Mouse (Mus musculus) myocyte (in vitro differentiated cells): Measurements from ENCODE around the gene Ablim1. TPM values are rescaled to one million over a fixed set of nuclear protein-coding genes. Genes with fewer than 3 reads are reported as not detected.

ENCODE experiments used
- H3K27me3 ChIP-seq: one replicate; pipeline ENCODE4 v1.6.1; 2011; ENCODE audit not compliant: control insufficient read depth, insufficient read depth, insufficient read length
- H3K36me3 ChIP-seq: one replicate; pipeline ENCODE4 v1.6.1; 2011; ENCODE audit not compliant: control insufficient read depth, insufficient read depth
- H3K4me2 ChIP-seq: one replicate; pipeline ENCODE4 v1.6.1; 2011; ENCODE audit warnings: low read depth, control low read depth
- H3K4me3 ChIP-seq: one replicate; pipeline ENCODE4 v1.5.1; 2011; ENCODE audit warnings: mild to moderate bottlenecking, control low read depth, moderate library complexity
- H3K79me2 ChIP-seq: one replicate; pipeline ENCODE4 v1.6.1; 2011; ENCODE audit not compliant: control insufficient read depth, insufficient read depth
- H3ac ChIP-seq: one replicate; pipeline ENCODE4 v1.6.1; 2011; ENCODE audit not compliant: control insufficient read depth, insufficient read length
- CEBPB ChIP-seq: IDR thresholded peaks from 2 replicates; pipeline ENCODE4 v1.6.1; 2011; ENCODE audit warnings: mild to moderate bottlenecking, moderate library complexity; ENCODE audit not compliant: poor library complexity, insufficient read depth, severe bottlenecking
- E2F4 ChIP-seq: IDR thresholded peaks from one replicate; pipeline ENCODE4 v1.6.1; 2011; ENCODE audit warnings: mild to moderate bottlenecking, control low read depth, moderate library complexity; ENCODE audit not compliant: insufficient read depth
- MAX ChIP-seq: IDR thresholded peaks from one replicate; pipeline ENCODE4 v1.6.1; 2011; ENCODE audit warnings: low read depth, mild to moderate bottlenecking, control low read depth
- MYOD1 ChIP-seq, 3 experiments: IDR thresholded peaks; one replicate each; pipeline ENCODE4 v1.6.1; 2011; ENCODE audit warnings: control low read depth in 2 of 3, low read depth in 2 of 3, mild to moderate bottlenecking in 2 of 3, moderate library complexity in 1 of 3; ENCODE audit not compliant: insufficient read length in 2 of 3, control insufficient read depth in 1 of 3
- MYOG ChIP-seq, 3 experiments: IDR thresholded peaks; one replicate each; pipeline ENCODE4 v1.6.1; 2011; ENCODE audit warnings: control low read depth in 2 of 3, low read depth in 2 of 3, mild to moderate bottlenecking in 2 of 3; ENCODE audit not compliant: insufficient read length in 2 of 3, control insufficient read depth in 1 of 3, insufficient read depth in 1 of 3
- POLR2A ChIP-seq: IDR thresholded peaks from one replicate; pipeline ENCODE4 v1.6.1; 2011; ENCODE audit warnings: low read depth, mild to moderate bottlenecking, control low read depth, moderate library complexity; ENCODE audit not compliant: insufficient read length
- POLR2AphosphoS2 ChIP-seq: IDR thresholded peaks from one replicate; pipeline ENCODE4 v1.6.1; 2011; ENCODE audit warnings: low read depth, control low read depth; ENCODE audit not compliant: insufficient read length
- REST ChIP-seq: IDR thresholded peaks from one replicate; pipeline ENCODE4 v1.6.1; 2011; ENCODE audit warnings: mild to moderate bottlenecking, control low read depth, moderate library complexity; ENCODE audit not compliant: insufficient read depth, insufficient read length
- SRF ChIP-seq: IDR thresholded peaks from one replicate; pipeline ENCODE4 v1.6.1; 2011; ENCODE audit warnings: low read depth; ENCODE audit not compliant: control insufficient read depth, insufficient read length
- TCF12 ChIP-seq: IDR thresholded peaks from one replicate; pipeline ENCODE4 v1.6.1; 2011; ENCODE audit warnings: mild to moderate bottlenecking, control low read depth; ENCODE audit not compliant: poor library complexity, insufficient read depth, severe bottlenecking
- TCF3 ChIP-seq: IDR thresholded peaks from one replicate; pipeline ENCODE4 v1.6.1; 2011; ENCODE audit warnings: low read depth, control low read depth; ENCODE audit not compliant: insufficient read length
- USF1 ChIP-seq: IDR thresholded peaks from one replicate; pipeline ENCODE4 v1.6.1; 2011; ENCODE audit warnings: low read depth, mild to moderate bottlenecking, control low read depth, moderate library complexity
- polyA plus RNA-seq: library from polyadenylated mRNA; unstranded; fragments of >200 nt; fragmentation: generic; extraction: Trizol; gene quantifications from one replicate; pipeline ENCODE4 v1.2.1, GENCODE M21; 2012; ENCODE audit warnings: missing spikeins

The Ablim1 gene
- polyA plus RNA-seq, 1 experiment = 29.9 TPM

DNA sequence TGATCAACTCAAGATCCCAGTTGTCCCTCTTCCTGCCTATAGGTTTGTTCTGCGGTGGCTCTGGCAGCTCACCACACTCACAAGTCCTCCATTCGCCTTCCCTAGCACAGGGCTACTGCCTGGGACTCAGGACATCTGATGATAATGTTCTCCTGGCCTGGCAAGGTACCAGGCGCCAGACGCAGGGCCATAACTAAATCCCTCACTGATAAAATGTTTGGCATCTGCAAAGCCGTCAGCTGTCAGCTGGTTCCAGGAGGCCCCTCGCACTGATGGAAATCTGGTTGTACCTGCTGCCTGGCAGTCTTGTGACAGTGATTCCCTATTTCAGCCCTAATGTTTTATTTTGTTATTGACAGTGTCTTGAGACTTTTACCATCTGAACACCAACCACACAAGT lies 74.5 kb downstream of the Ablim1 start:
- H3K4me3 ChIP-seq = no peak overlapping the region
- H3K79me2 ChIP-seq = no peaks in the 10 kb centered on the region
- H3K27me3 ChIP-seq = no peaks in the 10 kb centered on the region
- no peaks in the 10 kb centered on the region for H3K36me3 ChIP-seq
- TF ChIP-seq CEBPB = no peak
- no peak for TF ChIP-seq SRF
- peak; percentile 30 for TF ChIP-seq TCF12
- TF ChIP-seq MAX = no peak
- TF ChIP-seq TCF3 = no peak
- no peak for TF ChIP-seq REST
- TF ChIP-seq MYOD1 (IDR thresholded peaks at IDR 0.05; ENCODE audit: control insufficient read depth in 1 of 3, insufficient read length in 2 of 3, low read depth in 2 of 3) = peak in 1 of 3 experiments; percentile 61
- TF ChIP-seq E2F4 = no peak
- TF ChIP-seq POLR2A = no peak
- TF ChIP-seq POLR2AphosphoS2 = no peak
- TF ChIP-seq MYOG (IDR thresholded peaks at IDR 0.05; ENCODE audit: control insufficient read depth in 1 of 3, insufficient read depth in 1 of 3, insufficient read length in 2 of 3, low read depth in 2 of 3) = peak in 1 of 3 experiments; percentile 79
- no peak for TF ChIP-seq USF1
- H3ac ChIP-seq = no peak overlapping the region
- H3K4me2 ChIP-seq = no peak overlapping the region

DNA sequence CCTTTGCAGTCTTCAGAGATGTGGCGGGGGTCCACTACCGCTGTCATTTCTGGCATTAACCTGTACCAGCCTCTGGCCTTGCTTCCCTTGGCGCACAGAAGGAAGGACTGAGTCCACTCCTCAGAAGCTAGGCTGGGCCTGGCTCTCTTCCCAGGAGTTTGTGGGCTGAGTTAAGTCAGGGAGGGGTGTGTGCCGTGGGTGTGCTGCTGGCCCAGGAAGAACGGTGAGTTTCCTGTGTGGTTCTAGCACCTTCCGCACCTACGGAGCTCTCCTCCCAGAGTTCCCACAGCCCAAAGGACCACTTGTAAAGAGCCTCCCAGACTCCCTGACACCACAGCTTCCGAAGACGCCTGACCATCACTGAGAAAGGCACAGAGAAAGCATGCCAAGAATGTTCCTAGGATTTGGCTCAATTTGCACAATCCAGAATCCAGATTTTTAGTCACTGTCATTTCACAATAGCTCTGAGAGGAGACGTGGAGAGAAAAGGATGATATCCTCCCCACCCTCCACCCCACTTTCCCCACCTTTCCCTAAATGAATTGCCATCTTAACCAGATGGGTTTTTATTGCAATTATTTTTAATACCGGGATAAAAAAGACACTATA lies 75.4 kb downstream of the Ablim1 start:
- no peaks in the 10 kb centered on the region for H3K36me3 ChIP-seq
- no peak overlapping the region for H3ac ChIP-seq
- H3K27me3 ChIP-seq = no peaks in the 10 kb centered on the region
- no peaks in the 10 kb centered on the region for H3K79me2 ChIP-seq
- TF ChIP-seq POLR2A (peak; percentile 40), CEBPB (peak; percentile 71; the same call in 1 of the 2 replicates), MYOG (IDR thresholded peaks at IDR 0.05; ENCODE audit: control insufficient read depth in 1 of 3, insufficient read depth in 1 of 3, insufficient read length in 2 of 3, low read depth in 2 of 3) (peak in 1 of 3 experiments; percentile 27), E2F4 (no peak), POLR2AphosphoS2 (no peak)
- H3K4me2 ChIP-seq = peak overlapping the region; percentile 74
- H3K4me3 ChIP-seq = peak overlapping the region; percentile 25

DNA sequence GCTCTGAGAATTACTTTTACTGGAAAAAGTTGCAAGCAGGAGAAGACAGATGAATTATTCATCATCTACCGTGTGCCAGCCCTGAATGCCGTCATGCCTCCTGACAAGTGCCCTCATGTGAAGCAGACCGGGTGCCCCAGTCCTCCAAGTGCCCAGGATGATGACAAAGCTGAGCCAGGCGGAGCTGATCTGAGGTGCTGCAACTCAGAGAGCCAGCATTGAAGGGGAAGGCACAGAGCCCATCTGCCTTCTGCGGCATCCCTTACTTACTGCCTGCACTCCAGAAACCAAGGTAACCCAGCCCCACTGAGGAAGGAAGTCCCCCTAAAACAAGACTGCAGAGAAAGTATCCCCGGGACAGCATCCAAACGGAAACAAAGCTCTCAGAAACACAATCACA lies 76.3 kb downstream of the Ablim1 start:
- no peaks in the 10 kb centered on the region for H3K79me2 ChIP-seq
- H3ac ChIP-seq = no peak overlapping the region
- no peak for TF ChIP-seq TCF12
- peak; percentile 33 for TF ChIP-seq POLR2A
- peak overlapping the region; percentile 25 for H3K4me3 ChIP-seq
- peak overlapping the region; percentile 74 for H3K4me2 ChIP-seq
- no peaks in the 10 kb centered on the region for H3K36me3 ChIP-seq
- no peaks in the 10 kb centered on the region for H3K27me3 ChIP-seq

DNA sequence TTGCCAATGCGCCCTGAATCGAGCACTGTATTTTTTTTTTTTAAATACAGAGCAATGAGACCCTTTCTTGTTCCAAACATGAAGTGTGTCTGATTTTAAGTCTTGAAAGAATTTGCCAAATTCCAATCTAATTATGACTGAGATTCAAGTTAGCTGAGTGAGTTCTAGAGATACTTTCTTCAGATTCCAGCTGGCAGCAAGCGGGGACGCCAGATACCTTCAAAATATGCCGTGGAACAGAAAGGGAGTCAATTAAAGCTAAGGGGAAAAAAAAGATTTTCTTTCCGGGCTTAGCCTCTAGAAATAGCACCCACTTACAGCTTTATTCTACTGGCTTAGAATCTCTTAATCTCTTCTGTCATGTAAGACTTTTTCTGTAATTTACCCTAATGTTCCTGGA lies 77.2 kb downstream of the Ablim1 start:
- H3ac ChIP-seq = no peak overlapping the region
- no peaks in the 10 kb centered on the region for H3K27me3 ChIP-seq
- peak overlapping the region; percentile 25 for H3K4me3 ChIP-seq
- H3K4me2 ChIP-seq = peak overlapping the region; percentile 25
- no peaks in the 10 kb centered on the region for H3K36me3 ChIP-seq
- H3K79me2 ChIP-seq = no peaks in the 10 kb centered on the region
- TF ChIP-seq MYOG (IDR thresholded peaks at IDR 0.05; ENCODE audit: control insufficient read depth in 1 of 3, insufficient read depth in 1 of 3, insufficient read length in 2 of 3, low read depth in 2 of 3) (no peak), TCF3 (no peak), SRF (no peak), REST (no peak), CEBPB (no peak), TCF12 (no peak), E2F4 (no peak), POLR2A (no peak), USF1 (no peak)

DNA sequence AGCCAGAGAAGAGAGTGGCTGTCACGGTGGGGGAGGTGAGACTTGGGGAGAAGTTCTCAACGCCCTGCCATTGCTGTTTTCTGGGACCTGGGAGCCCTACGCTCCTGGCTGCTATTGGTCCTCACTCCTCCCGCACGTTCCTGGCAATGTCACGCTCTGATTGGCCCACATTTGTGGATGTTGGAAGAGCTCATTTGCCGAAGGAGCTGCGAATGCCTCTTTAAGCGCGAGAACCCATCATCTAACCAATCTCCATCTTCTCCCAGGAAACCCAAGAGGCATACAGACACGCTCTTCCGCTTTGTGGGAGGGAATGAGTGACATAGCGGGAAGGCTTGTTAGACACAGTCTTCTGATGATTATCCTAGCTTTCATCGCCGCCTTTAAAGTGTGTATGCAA lies 78.1 kb downstream of the Ablim1 start:
- H3K4me2 ChIP-seq = no peak overlapping the region

More for the DNA sequence above, 78.1 kb downstream of the Ablim1 start:
- no peaks in the 10 kb centered on the region for H3K27me3 ChIP-seq
- H3K79me2 ChIP-seq = no peaks in the 10 kb centered on the region
- H3ac ChIP-seq = no peak overlapping the region
- no peak overlapping the region for H3K4me3 ChIP-seq
- no peaks in the 10 kb centered on the region for H3K36me3 ChIP-seq
- TF ChIP-seq TCF3 (no peak), MYOG (IDR thresholded peaks at IDR 0.05; ENCODE audit: control insufficient read depth in 1 of 3, insufficient read depth in 1 of 3, insufficient read length in 2 of 3, low read depth in 2 of 3) (no peak), E2F4 (no peak), REST (no peak), POLR2A (no peak), MAX (no peak), USF1 (no peak), POLR2AphosphoS2 (no peak), CEBPB (no peak), TCF12 (no peak), SRF (no peak), MYOD1 (IDR thresholded peaks at IDR 0.05; ENCODE audit: control insufficient read depth in 1 of 3, insufficient read length in 2 of 3, low read depth in 2 of 3) (no peak)
